Mouse (Mus musculus): ENCODE results near the gene Zfp53. TPM values are rescaled to one million over a fixed set of nuclear protein-coding genes. Genes with fewer than 3 reads are reported as not detected.

Zfp53 gene
- polyA plus RNA-seq, 1 experiment from 2014 or later: 8.6 TPM

- peaks cover 7% of the 10 kb centered on the region for H3K4me1 ChIP-seq
- no peaks in the 10 kb centered on the region for H3K27me3 ChIP-seq (replicated peaks; ENCODE audit: low read depth, poor library complexity, severe bottlenecking)
- WGBS: 26% methylated on average over 8 of the region's 8 CpGs
- H3K36me3 ChIP-seq (replicated peaks): peaks cover 11% of the 10 kb centered on the region
- H3K4me3 ChIP-seq: peak overlapping the region; percentile 75
- no peaks in the 10 kb centered on the region for H3K9me3 ChIP-seq
- H3K27ac ChIP-seq (replicated peaks): peak overlapping the region; percentile 83
- DNase-seq (ENCODE audit: low spot score): no peak
Observed at GRCm38 (mm10) chr17:21489500-21490001, 753 bp downstream of the Zfp53 start.

- no peaks in the 10 kb centered on the region for H3K4me1 ChIP-seq
- no peaks in the 10 kb centered on the region for H3K27me3 ChIP-seq (replicated peaks; ENCODE audit: low read depth, poor library complexity, severe bottlenecking)
- WGBS: 84% methylated on average over 1 of the region's 1 CpGs
- H3K4me3 ChIP-seq: no peak overlapping the region
- peaks cover 19% of the 10 kb centered on the region for H3K36me3 ChIP-seq (replicated peaks)
- DNase-seq (ENCODE audit: low spot score): no peak
- no peak overlapping the region for H3K27ac ChIP-seq (replicated peaks)
- no peaks in the 10 kb centered on the region; the same call in 1 of the 2 replicates for H3K9me3 ChIP-seq
Observed at GRCm38 (mm10) chr17:21501365-21501764, 12.6 kb downstream of the Zfp53 start.

GRCm38 (mm10) chr17:21504524-21504923 lies 15.7 kb downstream of the Zfp53 start:
- Histone ChIP-seq H3K4me1 (no peaks in the 10 kb centered on the region), H3K4me3 (no peak overlapping the region), H3K36me3 (replicated peaks) (peaks cover 27% of the 10 kb centered on the region), H3K27me3 (replicated peaks; ENCODE audit: low read depth, poor library complexity, severe bottlenecking) (no peaks in the 10 kb centered on the region), H3K27ac (replicated peaks) (no peak overlapping the region), H3K9me3 (no peaks in the 10 kb centered on the region)
- no peak for DNase-seq (ENCODE audit: low spot score)
- 90% methylated on average over 1 of the region's 1 CpGs for WGBS

GRCm38 (mm10) chr17:21506258-21506657 lies 17.5 kb downstream of the Zfp53 start:
- H3K27ac ChIP-seq (replicated peaks): no peak overlapping the region
- H3K36me3 ChIP-seq (replicated peaks): peaks cover 36% of the 10 kb centered on the region
- no peak for DNase-seq (ENCODE audit: low spot score)
- no peaks in the 10 kb centered on the region for H3K4me1 ChIP-seq
- 95% methylated on average over 3 of the region's 3 CpGs for WGBS
- H3K4me3 ChIP-seq: no peak overlapping the region
- H3K27me3 ChIP-seq (replicated peaks; ENCODE audit: low read depth, poor library complexity, severe bottlenecking): no peaks in the 10 kb centered on the region
- no peaks in the 10 kb centered on the region for H3K9me3 ChIP-seq

- H3K36me3 ChIP-seq (replicated peaks): peaks cover 37% of the 10 kb centered on the region
- H3K9me3 ChIP-seq: no peaks in the 10 kb centered on the region
- H3K27ac ChIP-seq (replicated peaks): no peak overlapping the region
- DNase-seq (ENCODE audit: low spot score): no peak
- no peaks in the 10 kb centered on the region for H3K4me1 ChIP-seq
- no peaks in the 10 kb centered on the region for H3K27me3 ChIP-seq (replicated peaks; ENCODE audit: low read depth, poor library complexity, severe bottlenecking)
- H3K4me3 ChIP-seq: no peak overlapping the region
Observed at GRCm38 (mm10) chr17:21509756-21510155, 21.0 kb downstream of the Zfp53 start.

- no peaks in the 10 kb centered on the region for H3K27me3 ChIP-seq (replicated peaks; ENCODE audit: low read depth, poor library complexity, severe bottlenecking)
- H3K27ac ChIP-seq (replicated peaks): peak overlapping the region; percentile 91
- 3% methylated on average over 8 of the region's 8 CpGs for WGBS
- peaks cover 8% of the 10 kb centered on the region; the same call in 1 of the 2 replicates for H3K36me3 ChIP-seq (replicated peaks)
- H3K4me1 ChIP-seq: peaks cover 12% of the 10 kb centered on the region
- H3K9me3 ChIP-seq: no peaks in the 10 kb centered on the region
- H3K4me3 ChIP-seq: peak overlapping the region; percentile 68
- DNase-seq (ENCODE audit: low spot score): peak; percentile 63
Observed at GRCm38 (mm10) chr17:21515403-21516105, 26.8 kb downstream of the Zfp53 start.

- under 1% methylated on average over 37 of the region's 37 CpGs for WGBS
- no peaks in the 10 kb centered on the region; the same call in 1 of the 2 replicates for H3K36me3 ChIP-seq (replicated peaks)
Observed at GRCm38 (mm10) chr17:21516201-21517129, 27.7 kb downstream of the Zfp53 start.

GRCm38 (mm10) chr17:21517130-21517671 lies 28.4 kb downstream of the Zfp53 start:
- Histone ChIP-seq H3K36me3 (replicated peaks) (no peaks in the 10 kb centered on the region; the same call in 1 of the 2 replicates), H3K9me3 (no peaks in the 10 kb centered on the region), H3K4me1 (peaks cover 12% of the 10 kb centered on the region), H3K27ac (replicated peaks) (peak overlapping the region; percentile 91), H3K4me3 (peak overlapping the region; percentile 68), H3K27me3 (replicated peaks; ENCODE audit: low read depth, poor library complexity, severe bottlenecking) (no peaks in the 10 kb centered on the region)
- WGBS: 50% methylated on average over 4 of the region's 4 CpGs
- no peak for DNase-seq (ENCODE audit: low spot score)

More at GRCm38 (mm10) chr17:21516201-21517129, 27.7 kb downstream of the Zfp53 start:
- H3K4me3 ChIP-seq: peak overlapping the region; percentile 68
- peak overlapping the region; percentile 91 for H3K27ac ChIP-seq (replicated peaks)
- H3K27me3 ChIP-seq (replicated peaks; ENCODE audit: low read depth, poor library complexity, severe bottlenecking): no peaks in the 10 kb centered on the region
- peaks cover 12% of the 10 kb centered on the region for H3K4me1 ChIP-seq
- no peaks in the 10 kb centered on the region for H3K9me3 ChIP-seq
- DNase-seq (ENCODE audit: low spot score): peak; percentile 88

- H3K4me3 ChIP-seq: no peak overlapping the region
- H3K27ac ChIP-seq (replicated peaks): no peak overlapping the region
- H3K36me3 ChIP-seq (replicated peaks): no peaks in the 10 kb centered on the region
- no peaks in the 10 kb centered on the region for H3K4me1 ChIP-seq
- H3K27me3 ChIP-seq (replicated peaks; ENCODE audit: low read depth, poor library complexity, severe bottlenecking): no peaks in the 10 kb centered on the region
- H3K9me3 ChIP-seq: no peaks in the 10 kb centered on the region
- no peak for DNase-seq (ENCODE audit: low spot score)
Observed at GRCm38 (mm10) chr17:21526270-21526669, 37.5 kb downstream of the Zfp53 start.

- Histone ChIP-seq H3K36me3 (replicated peaks) (no peaks in the 10 kb centered on the region), H3K4me1 (peaks cover 27% of the 10 kb centered on the region), H3K9me3 (no peaks in the 10 kb centered on the region), H3K27ac (replicated peaks) (no peak overlapping the region), H3K4me3 (no peak overlapping the region), H3K27me3 (replicated peaks; ENCODE audit: low read depth, poor library complexity, severe bottlenecking) (no peaks in the 10 kb centered on the region)
- DNase-seq (ENCODE audit: low spot score): no peak
- WGBS: 75% methylated on average over 5 of the region's 5 CpGs
Observed at GRCm38 (mm10) chr17:21530645-21531330, 42.0 kb downstream of the Zfp53 start.

GRCm38 (mm10) chr17:21531621-21532020 lies 42.8 kb downstream of the Zfp53 start:
- DNase-seq (ENCODE audit: low spot score): no peak
- Histone ChIP-seq H3K4me3 (peak overlapping the region; percentile 81), H3K27me3 (replicated peaks; ENCODE audit: low read depth, poor library complexity, severe bottlenecking) (no peaks in the 10 kb centered on the region), H3K9me3 (no peaks in the 10 kb centered on the region), H3K4me1 (peaks cover 28% of the 10 kb centered on the region), H3K27ac (replicated peaks) (peak overlapping the region; percentile 98), H3K36me3 (replicated peaks) (no peaks in the 10 kb centered on the region)
- 79% methylated on average over 5 of the region's 5 CpGs for WGBS
